8 mouse cellular contexts compared by ENCODE assay signal in the genomic region with DNA sequence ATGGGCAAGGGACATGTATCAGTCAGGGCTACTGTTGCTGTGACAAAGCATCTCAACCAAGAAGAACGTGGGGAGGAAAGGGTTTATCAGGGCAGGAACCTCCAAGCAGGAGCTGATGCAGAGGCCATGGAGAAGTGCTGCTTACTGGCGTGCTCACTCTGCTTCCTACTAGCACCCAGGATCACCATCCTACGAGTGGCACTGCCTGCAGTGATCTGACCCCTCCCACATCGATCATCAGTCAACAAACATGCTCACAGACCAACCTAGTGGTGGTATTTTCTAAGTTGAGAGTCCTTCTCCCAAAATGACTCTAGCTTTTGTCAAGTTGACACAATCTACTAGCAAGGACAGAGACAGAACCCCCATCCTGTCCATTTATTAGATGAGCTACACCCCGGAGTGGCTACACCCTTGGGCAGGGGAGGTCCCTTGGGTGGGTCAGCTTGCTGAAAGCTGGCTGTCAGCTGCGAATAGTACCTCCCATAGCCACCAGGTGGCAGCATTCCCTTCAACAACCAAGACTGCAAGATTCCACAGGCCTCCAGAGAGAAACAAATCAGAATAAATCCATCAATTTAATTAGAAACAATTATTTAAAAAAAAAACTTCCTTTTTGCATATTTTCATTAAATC.
DNase-seq lines count a peak whose midpoint lies in the region; ATAC-seq and TF ChIP-seq lines count a peak whose summit lies in the region.

No protein-coding gene starts in this region.

- no peaks in the 10 kb centered on the region for H3K36me3 ChIP-seq in liver, embryonic 12.5 days
- H3K36me3 ChIP-seq in intestine, embryonic 16.5 days (ENCODE audit: control insufficient read depth, insufficient read depth, low read length), result no peaks in the 10 kb centered on the region
- no peaks in the 10 kb centered on the region for H3K36me3 ChIP-seq in midbrain, embryonic 16.5 days (ENCODE audit: control insufficient read depth, insufficient read depth, low read length)
- no peaks in the 10 kb centered on the region for H3K36me3 ChIP-seq in spleen, adult 2 months (ENCODE audit: control insufficient read depth, insufficient read depth, low read length)

- no peaks in the 10 kb centered on the region for H3K27me3 ChIP-seq in liver, embryonic 12.5 days (replicated peaks)
- no peaks in the 10 kb centered on the region for H3K27me3 ChIP-seq in intestine, embryonic 16.5 days (replicated peaks; ENCODE audit: control insufficient read depth, insufficient read depth, low read length)
- H3K27me3 ChIP-seq in midbrain, embryonic 16.5 days (ENCODE audit: control insufficient read depth, insufficient read depth, low read depth, low read length), result no peaks in the 10 kb centered on the region
- no peaks in the 10 kb centered on the region for H3K27me3 ChIP-seq in spleen, adult 2 months (ENCODE audit: control insufficient read depth, insufficient read depth, low read length)

- intact Hi-C loops in left cerebral cortex, postnatal 36 days (cut with DNase I), result no loop called here

- 36% methylated on average over 6 of the region's 6 CpGs for WGBS in liver, embryonic 12.5 days (ENCODE audit: insufficient replicate concordance)
- WGBS in intestine, embryonic 16.5 days, result 40% methylated on average over 6 of the region's 6 CpGs
- WGBS in midbrain, embryonic 16.5 days, result 48% methylated on average over 6 of the region's 6 CpGs
- 42% methylated on average over 6 of the region's 6 CpGs for whole genome bisulfite sequencing in spleen, adult 2 months

- no peaks in the 10 kb centered on the region for H3K9me3 ChIP-seq in liver, embryonic 12.5 days (replicated peaks)
- no peaks in the 10 kb centered on the region for H3K9me3 ChIP-seq in intestine, embryonic 16.5 days (ENCODE audit: control insufficient read depth, low read length)
- no peaks in the 10 kb centered on the region for H3K9me3 ChIP-seq in midbrain, embryonic 16.5 days (replicated peaks; ENCODE audit: control insufficient read depth, low read length, poor library complexity, severe bottlenecking)

- H3K4me2 ChIP-seq in liver, embryonic 12.5 days, result no peak overlapping the region
- no peak overlapping the region for H3K4me2 ChIP-seq in intestine, embryonic 16.5 days (ENCODE audit: low read depth, low read length)
- H3K4me2 ChIP-seq in midbrain, embryonic 16.5 days (ENCODE audit: low read length), result no peak overlapping the region

- no peak overlapping the region for H3K9ac ChIP-seq in liver, embryonic 12.5 days
- no peak overlapping the region for H3K9ac ChIP-seq in intestine, embryonic 16.5 days (ENCODE audit: low read depth, low read length)
- no peak overlapping the region for H3K9ac ChIP-seq in midbrain, embryonic 16.5 days (ENCODE audit: low read depth, low read length)

- no peak overlapping the region for H3K27ac ChIP-seq in liver, embryonic 12.5 days
- no peak overlapping the region for H3K27ac ChIP-seq in intestine, embryonic 16.5 days (ENCODE audit: low read length)
- H3K27ac ChIP-seq in midbrain, embryonic 16.5 days (ENCODE audit: low read length), result no peak overlapping the region
- H3K27ac ChIP-seq in spleen, adult 2 months (ENCODE audit: insufficient read depth, low read length), result no peak overlapping the region

- H3K4me1 ChIP-seq in liver, embryonic 12.5 days, result peaks cover 7% of the 10 kb centered on the region
- 0 out of 2 replicates have a peak, but pooled peaks cover 4% of the 10 kb centered on the region for H3K4me1 ChIP-seq in intestine, embryonic 16.5 days (ENCODE audit: control insufficient read depth, insufficient read depth, low read length)
- H3K4me1 ChIP-seq in midbrain, embryonic 16.5 days (ENCODE audit: control insufficient read depth, insufficient read depth, low read length), result peaks cover 5% of the 10 kb centered on the region
- H3K4me1 ChIP-seq in spleen, adult 2 months (ENCODE audit: control insufficient read depth, insufficient read depth, insufficient read length), result no peaks in the 10 kb centered on the region

- no peak; the same call in 1 of the 2 replicates for ATAC-seq in liver, embryonic 12.5 days
- peak; percentile 18; the same call in 1 of the 2 replicates for ATAC-seq in intestine, embryonic 16.5 days
- ATAC-seq in midbrain, embryonic 16.5 days, result peak; percentile 66

- no peak for TF ChIP-seq POLR2A in spleen, adult 2 months (IDR thresholded peaks at IDR 0.05; ENCODE audit: low read depth, low read length)

- peak; percentile 70; the same call in 1 of the 2 replicates for TF ChIP-seq CTCF in spleen, adult 2 months (IDR thresholded peaks at IDR 0.05; ENCODE audit: extremely low read depth, insufficient read depth, insufficient read length, insufficient replicate concordance)

- peak; percentile 78 for DNase-seq in liver
- DNase-seq in embryo, embryonic 10 days (ENCODE audit: low spot score), result peak; percentile 88
- peak; percentile 12 for DNase-seq in gastrocnemius, postnatal 25 days
- DNase-seq in left cerebral cortex, postnatal 36 days (ENCODE audit: low spot score in 2 of 2), result peak; percentile 40 to 47
- DNase-seq in spleen, adult 2 months (ENCODE audit: low read depth in 1 of 2, low spot score in 2 of 2), result peak; percentile 11 to 41

- H3K4me3 ChIP-seq in liver, embryonic 12.5 days, result no peak overlapping the region
- no peak overlapping the region for H3K4me3 ChIP-seq in intestine, embryonic 16.5 days (ENCODE audit: low read length)
- H3K4me3 ChIP-seq in midbrain, embryonic 16.5 days (ENCODE audit: low read depth, low read length), result no peak overlapping the region
- no peak overlapping the region for H3K4me3 ChIP-seq in spleen, adult 2 months (ENCODE audit: extremely low read depth, insufficient read depth, insufficient read length)

Comparison
In these comparisons a context has a peak if more than half of its experiments do, and no peak if none do; other contexts are left out.
1. DNase-seq: peak in every context shown above with its lines; median percentile 88 in embryo, embryonic 10 days; 78 in liver; 44 in left cerebral cortex, postnatal 36 days; 26 in spleen, adult 2 months; 12 in gastrocnemius, postnatal 25 days.